Mouse (Mus musculus) hindlimb bud, embryonic 11.5 days (tissue): ENCODE data around the gene Pdia5.

ENCODE experiments used
- DNase-seq: peaks from one replicate; pipeline ENCODE4 v3.0.0-alpha.2; 2012; ENCODE audit warnings: low read depth, low spot score; ENCODE audit errors: extremely low spot score

Pdia5 gene

GRCm38 (mm10) chr16:35450018-35450630 lies 40.5 kb downstream of the Pdia5 start:
- DNase-seq, result no peak

GRCm38 (mm10) chr16:35442026-35442415 lies 48.7 kb downstream of the Pdia5 start:
- no peak for DNase-seq

GRCm38 (mm10) chr16:35441346-35442025 lies 49.2 kb downstream of the Pdia5 start:
- DNase-seq, result no peak

GRCm38 (mm10) chr16:35439046-35439445 lies 51.6 kb downstream of the Pdia5 start:
- no peak for DNase-seq

GRCm38 (mm10) chr16:35431608-35432007 lies 59.1 kb downstream of the Pdia5 start:
- DNase-seq, result no peak

- DNase-seq, result no peak
These were observed 65.7 kb downstream of the Pdia5 start for GRCm38 (mm10) chr16:35424926-35425325.

GRCm38 (mm10) chr16:35423250-35424139 lies 67.2 kb downstream of the Pdia5 start:
- no peak for DNase-seq

GRCm38 (mm10) chr16:35422705-35423104 lies 68.0 kb downstream of the Pdia5 start:
- DNase-seq, result no peak

- no peak for DNase-seq
These were observed 68.5 kb downstream of the Pdia5 start for GRCm38 (mm10) chr16:35422141-35422540.

GRCm38 (mm10) chr16:35414616-35415015 lies 76.1 kb downstream of the Pdia5 start:
- DNase-seq, result no peak

- no peak for DNase-seq
These were observed 84.0 kb downstream of the Pdia5 start for GRCm38 (mm10) chr16:35406706-35407105.

GRCm38 (mm10) chr16:35406166-35406565 lies 84.5 kb downstream of the Pdia5 start:
- no peak for DNase-seq

- DNase-seq, result no peak
These were observed 85.2 kb downstream of the Pdia5 start for GRCm38 (mm10) chr16:35405348-35406080.

GRCm38 (mm10) chr16:35404864-35405263 lies 85.8 kb downstream of the Pdia5 start:
- DNase-seq, result no peak

- DNase-seq, result no peak
These were observed 86.8 kb downstream of the Pdia5 start for GRCm38 (mm10) chr16:35403891-35404290.

- no peak for DNase-seq
These were observed 87.3 kb downstream of the Pdia5 start for GRCm38 (mm10) chr16:35403356-35403755.

GRCm38 (mm10) chr16:35392813-35393212 lies 97.9 kb downstream of the Pdia5 start:
- DNase-seq, result no peak

- no peak for DNase-seq
These were observed 105.0 kb downstream of the Pdia5 start for GRCm38 (mm10) chr16:35385654-35386053.

- no peak for DNase-seq
These were observed 110.6 kb downstream of the Pdia5 start for GRCm38 (mm10) chr16:35380048-35380447.

- no peak for DNase-seq
These were observed 111.3 kb downstream of the Pdia5 start for GRCm38 (mm10) chr16:35379344-35379743.

- DNase-seq, result no peak
These were observed 126.6 kb downstream of the Pdia5 start for GRCm38 (mm10) chr16:35364063-35364428.
